Mouse (Mus musculus) left cerebral cortex, postnatal 4 days (tissue): ENCODE measurements around the gene Nudcd2. TPM values are rescaled to one million over a fixed set of nuclear protein-coding genes. Genes with fewer than 3 reads are reported as not detected.

Source experiments
- DNase-seq: peaks from one replicate; pipeline ENCODE4 v3.0.0-alpha.2; 2022
- intact Hi-C: fragments of 180-260 bp; cut with DNase I; formaldehyde crosslinking; loops from one replicate; pipeline ENCODE4 v1.15.1; 2025
- total RNA-seq, 2 experiments: library from RNA; stranded (reverse); gene quantifications; 2 replicates each; pipeline ENCODE4 v1.2.3; 2021

Gene Nudcd2
- total RNA-seq, 2 experiments from 2014 or later, result 23.1 to 24.1 TPM

GRCm38 (mm10) chr11:40754664-40755107, 21.2 kb downstream of the Nudcd2 start:
- DNase-seq, result no peak
- intact Hi-C loops, result no loop called here

- intact Hi-C loops, result no loop called here
- DNase-seq, result peak; percentile 92
Measured at GRCm38 (mm10) chr11:40755109-40755627, 21.7 kb downstream of the Nudcd2 start, which contains the start of gene Ccng1. Ccng1 (minus strand) TSS chr11:40755311.

- intact Hi-C loops, result no loop called here
- no peak for DNase-seq
Measured at GRCm38 (mm10) chr11:40755968-40756367, 22.5 kb downstream of the Nudcd2 start.

DNA sequence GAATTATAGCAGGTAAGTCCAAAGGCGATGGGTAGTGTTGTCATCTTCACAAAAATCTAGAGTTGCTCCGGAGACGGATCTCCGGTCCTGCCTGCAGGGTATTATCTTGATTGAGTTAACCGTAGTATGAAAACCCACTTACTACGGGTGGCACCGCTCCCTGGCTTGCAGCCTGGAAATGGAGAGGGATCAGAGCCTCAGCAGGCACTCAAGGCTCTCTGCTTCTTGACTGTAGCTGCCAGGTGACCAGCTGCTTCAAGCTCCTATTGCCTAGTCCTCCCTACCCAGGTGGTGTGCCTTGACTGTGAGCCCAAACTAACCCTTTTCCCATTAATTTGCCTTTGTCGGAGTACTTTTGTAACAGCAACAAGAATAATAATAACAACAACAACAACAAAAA, 26.4 kb downstream of the Nudcd2 start:
- intact Hi-C loops, result no loop called here
- peak; percentile 71 for DNase-seq

- intact Hi-C loops, result no loop called here
- peak; percentile 7 for DNase-seq
Measured at GRCm38 (mm10) chr11:40763395-40763794, 29.9 kb downstream of the Nudcd2 start.

DNA sequence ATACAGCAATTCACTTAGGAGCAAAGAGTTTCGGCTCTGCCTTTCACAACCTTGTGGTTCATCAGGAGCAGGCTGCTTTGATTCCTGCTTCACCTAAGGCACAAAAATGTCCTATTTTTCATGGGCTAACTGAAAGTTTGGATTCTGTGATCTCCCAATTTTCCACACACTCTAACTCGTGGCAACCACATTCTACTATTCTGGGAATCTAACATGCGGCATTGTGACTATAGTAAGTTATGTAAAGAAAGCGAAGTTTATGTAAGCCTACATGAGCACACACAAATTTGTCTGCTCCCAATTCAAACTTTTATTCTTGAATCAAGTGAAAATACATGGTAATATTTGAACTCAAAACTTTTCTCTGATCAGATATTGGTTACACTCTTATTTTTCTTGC, 31.2 kb downstream of the Nudcd2 start:
- DNase-seq, result no peak
- intact Hi-C loops, result no loop called here

DNA sequence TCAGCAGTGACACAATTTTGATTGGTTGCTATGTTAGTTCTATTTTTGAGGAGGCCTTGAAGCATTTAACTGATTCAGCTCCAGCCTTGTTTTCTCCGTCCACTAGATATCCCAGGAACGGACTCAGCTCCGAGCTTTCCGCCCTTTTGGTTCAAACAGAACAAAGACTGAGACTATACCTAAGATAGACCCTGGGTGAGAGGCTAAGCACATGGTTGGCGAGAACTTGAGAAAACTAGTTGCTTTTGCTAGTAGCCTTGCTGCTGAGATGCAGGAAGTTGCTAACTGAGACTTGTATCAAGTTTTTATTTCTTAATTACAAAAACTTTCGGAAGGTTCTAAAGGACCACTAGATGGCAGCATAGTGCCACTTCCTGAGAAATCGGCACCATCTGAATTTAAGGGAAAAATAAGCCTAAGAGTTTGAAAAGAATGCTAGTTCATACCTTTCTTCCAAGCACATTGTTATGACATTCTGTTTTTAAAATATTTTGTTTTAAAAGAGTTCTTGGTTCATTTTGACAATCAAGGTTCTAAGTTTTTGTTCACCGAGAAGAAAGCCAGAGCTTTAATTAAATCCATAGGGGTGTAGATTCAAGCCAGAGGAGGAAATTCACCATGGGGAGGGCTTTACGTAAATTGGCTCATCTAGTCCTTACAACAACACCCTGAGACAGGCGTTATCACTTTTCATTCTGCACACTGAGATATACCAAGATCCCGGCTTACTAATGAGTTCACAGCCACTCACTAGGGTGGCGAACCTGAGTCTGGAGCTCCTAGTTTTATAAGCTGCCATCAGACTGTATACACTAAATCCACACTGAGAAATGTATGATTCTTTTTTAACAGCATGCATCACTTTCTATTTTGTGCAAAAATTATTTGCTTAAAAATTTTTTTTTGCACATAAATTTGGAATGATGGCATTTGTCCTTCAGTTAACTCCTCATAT, 42.1 kb downstream of the Nudcd2 start:
- no peak for DNase-seq
- intact Hi-C loops, result no loop called here

GRCm38 (mm10) chr11:40781857-40782256, 48.4 kb downstream of the Nudcd2 start:
- no peak for DNase-seq
- intact Hi-C loops, result loop anchor here (10.0 kb wide), 1 partner anchor 1643 kb away; no protein-coding TSS in a partner anchor

- intact Hi-C loops, result loop anchor here (10.0 kb wide), 1 partner anchor 1641 kb away; no protein-coding TSS in a partner anchor
Measured at GRCm38 (mm10) chr11:40783346-40783745, 49.9 kb downstream of the Nudcd2 start.

DNA sequence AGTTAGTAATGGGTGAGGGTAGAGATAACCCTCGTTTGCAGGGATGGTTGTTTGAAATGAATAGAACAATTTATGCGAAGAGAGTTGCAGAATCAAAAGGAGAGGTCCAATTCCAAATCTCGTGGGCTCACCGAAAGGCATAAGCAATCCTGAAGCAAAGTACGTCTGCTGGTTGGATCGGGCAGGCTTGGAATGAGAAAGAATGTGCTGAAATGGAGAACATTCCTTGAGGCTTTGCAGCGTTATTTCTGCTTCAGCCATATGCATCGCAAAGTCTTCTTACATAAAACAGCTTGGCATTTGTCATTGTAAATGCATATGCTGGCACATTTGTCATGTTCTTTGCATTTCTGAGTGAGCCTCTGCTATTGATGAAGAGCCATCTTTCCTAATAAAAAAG, 50.9 kb downstream of the Nudcd2 start:
- DNase-seq, result no peak
- intact Hi-C loops, result loop anchor here (10.0 kb wide), 1 partner anchor 1640 kb away; no protein-coding TSS in a partner anchor

More at GRCm38 (mm10) chr11:40783346-40783745, 49.9 kb downstream of the Nudcd2 start:
- DNase-seq, result no peak

GRCm38 (mm10) chr11:40786900-40787299, 53.4 kb downstream of the Nudcd2 start:
- intact Hi-C loops, result loop anchor here (10.0 kb wide), 1 partner anchor 1638 kb away; no protein-coding TSS in a partner anchor
- no peak for DNase-seq

Other genes starting within 250 kb of the Nudcd2 start
- 10 to 100 TPM; 56.9 to 61.3 TPM for gene Mat2b, start 38.5 kb upstream of the Nudcd2 start, total RNA-seq
- 1 to 10 TPM; 3.2 to 3.6 TPM for gene Hmmr, start 245 bp upstream of the Nudcd2 start, total RNA-seq
- 10 to 100 TPM; 37.8 to 40.1 TPM for gene Ccng1, start 21.6 kb downstream of the Nudcd2 start, total RNA-seq